Mouse (Mus musculus) hindbrain, embryonic 16.5 days (tissue): ENCODE results near the gene Sept5. TPM values are rescaled to one million over a fixed set of nuclear protein-coding genes. Genes with fewer than 3 reads are reported as not detected.

Experiments used
- ATAC-seq: fragments of 200-750 bp; cut with Nextera tagmentation; 2 replicates; pipeline ENCODE4 v1.8.0; 2017; ENCODE audit warnings: moderate TSS enrichment, moderate library complexity
- H3K27ac ChIP-seq: fragments of 300-500 bp; sonication (generic); 2 replicates; pipeline ENCODE4 v1.5.1; 2014; ENCODE audit warnings: low read depth, mild to moderate bottlenecking, control low read depth, low read length, moderate library complexity
- H3K27me3 ChIP-seq: fragments of 300-500 bp; sonication (generic); replicated peaks from 2 replicates; pipeline ENCODE4 v1.6.1; 2014; ENCODE audit warnings: low read length; ENCODE audit not compliant: control insufficient read depth, insufficient read depth
- H3K36me3 ChIP-seq: fragments of 300-500 bp; sonication (generic); 2 replicates; pipeline ENCODE4 v1.6.1; 2014; ENCODE audit warnings: mild to moderate bottlenecking, low read length, moderate library complexity, mixed read lengths; ENCODE audit not compliant: control insufficient read depth, insufficient read depth
- H3K4me1 ChIP-seq: fragments of 300-500 bp; sonication (generic); 2 replicates; pipeline ENCODE4 v1.6.1; 2014; ENCODE audit warnings: low read depth, low read length; ENCODE audit not compliant: control insufficient read depth, insufficient read depth
- H3K4me2 ChIP-seq: fragments of 300-500 bp; sonication (generic); 2 replicates; pipeline ENCODE4 v1.6.1; 2014; ENCODE audit warnings: mild to moderate bottlenecking, low read length, control low read depth, moderate library complexity
- H3K4me3 ChIP-seq: fragments of 300-500 bp; sonication (generic); 2 replicates; pipeline ENCODE4 v1.5.1; 2014; ENCODE audit warnings: mild to moderate bottlenecking, low read length, control low read depth, moderate library complexity
- H3K9ac ChIP-seq: fragments of 300-500 bp; sonication (generic); 2 replicates; pipeline ENCODE4 v1.6.1; 2014; ENCODE audit warnings: low read depth, mild to moderate bottlenecking, control low read depth, low read length, moderate library complexity
- H3K9me3 ChIP-seq: fragments of 300-500 bp; sonication (generic); 2 replicates; pipeline ENCODE4 v1.6.1; 2014; ENCODE audit warnings: mild to moderate bottlenecking, low read length, moderate library complexity; ENCODE audit not compliant: control insufficient read depth
- WGBS: fragments of 180-500 bp; shearing (Covaris S2); extraction: QIAGEN DNeasy Blood & Tissue Kit; methylation state at CpG from one replicate; pipeline ENCODE4 v1.1.7; 2014; 5-methylcytosine and 5-hydroxymethylcytosine counted together
- polyA plus RNA-seq: library from polyadenylated mRNA; unstranded; fragments of >200 nt; fragmentation: Nextera tagmentation; extraction: Ambion mirVana; gene quantifications from 2 replicates; pipeline ENCODE4 v1.2.1, GENCODE M21; 2015

Gene Sept5
- polyA plus RNA-seq, 1 experiment from 2014 or later = 249 TPM

GRCm38 (mm10) chr16:18577071-18577470 lies 52.7 kb downstream of the Sept5 start:
- peaks cover 10% of the 10 kb centered on the region for H3K4me1 ChIP-seq
- no peak overlapping the region for H3K27ac ChIP-seq
- ATAC-seq = no peak
- no peak overlapping the region for H3K9ac ChIP-seq
- peaks cover 33% of the 10 kb centered on the region for H3K27me3 ChIP-seq
- 45% methylated on average over 3 of the region's 3 CpGs for WGBS
- H3K36me3 ChIP-seq = no peaks in the 10 kb centered on the region
- H3K4me3 ChIP-seq = no peak overlapping the region
- H3K4me2 ChIP-seq = no peak overlapping the region
- H3K9me3 ChIP-seq = no peaks in the 10 kb centered on the region; the same call in 1 of the 2 replicates

GRCm38 (mm10) chr16:18574196-18574595 lies 55.6 kb downstream of the Sept5 start:
- no peak overlapping the region for H3K4me2 ChIP-seq
- H3K27ac ChIP-seq = no peak overlapping the region
- ATAC-seq = no peak
- 73% methylated on average over 8 of the region's 8 CpGs for WGBS
- H3K9ac ChIP-seq = no peak overlapping the region
- H3K4me1 ChIP-seq = no peaks in the 10 kb centered on the region
- H3K27me3 ChIP-seq = peaks cover 8% of the 10 kb centered on the region
- no peak overlapping the region for H3K4me3 ChIP-seq
- H3K9me3 ChIP-seq = no peaks in the 10 kb centered on the region
- no peaks in the 10 kb centered on the region for H3K36me3 ChIP-seq

Other genes with a start within 250 kb of the Sept5 start
- gene Txnrd2, start 203.6 kb downstream of the Sept5 start, polyA plus RNA-seq = 37.5 and 40.6 TPM in 2 replicates
- gene Comt, start 203.1 kb downstream of the Sept5 start, polyA plus RNA-seq = 119 and 123 TPM in 2 replicates
- gene Gnb1l, start 131.2 kb downstream of the Sept5 start, polyA plus RNA-seq = 16.4 and 19.3 TPM in 2 replicates
- 3.2 and 3.6 TPM in 2 replicates for gene Rtl10, start 131.1 kb downstream of the Sept5 start, polyA plus RNA-seq
- gene Tbx1, start 39.3 kb downstream of the Sept5 start, polyA plus RNA-seq = 0.89 and 0.90 TPM in 2 replicates
- gene Gp1bb, start 7.6 kb downstream of the Sept5 start, polyA plus RNA-seq = 9.6 and 9.7 TPM in 2 replicates
- 18.7 and 22.6 TPM in 2 replicates for gene Gm49601, start 3.5 kb downstream of the Sept5 start, polyA plus RNA-seq
- 124 and 125 TPM in 2 replicates for gene Cldn5, start 146.9 kb upstream of the Sept5 start, polyA plus RNA-seq
- gene Ufd1, start 181.8 kb upstream of the Sept5 start, polyA plus RNA-seq = 100 and 104 TPM in 2 replicates
- gene Cdc45, start 182.0 kb upstream of the Sept5 start, polyA plus RNA-seq = 9.6 and 10.7 TPM in 2 replicates
- gene 2510002D24Rik, start 206.6 kb upstream of the Sept5 start, polyA plus RNA-seq = 46.0 and 49.1 TPM in 2 replicates
- not detected in 2 replicates for gene Gm28539, start 206.6 kb upstream of the Sept5 start, polyA plus RNA-seq
- 75.2 and 79.1 TPM in 2 replicates for gene Mrpl40, start 246.9 kb upstream of the Sept5 start, polyA plus RNA-seq
- 13.4 and 13.5 TPM in 2 replicates for gene Hira, start 247.1 kb upstream of the Sept5 start, polyA plus RNA-seq